Mouse (Mus musculus) left cerebral cortex, adult 2 months (tissue): ENCODE measurements around the gene Vipr1. TPM values are rescaled to one million over a fixed set of nuclear protein-coding genes. Genes with fewer than 3 reads are reported as not detected.
A peak's percentile ranks its signal among the peaks of the same experiment; 100 is the strongest.

Source experiments
- DNase-seq, 2 experiments: peaks; one replicate each; pipeline ENCODE4 v3.0.0; 2021 to 2022; ENCODE audit warnings: low spot score in 2 of 2, mixed read lengths in 1 of 2; ENCODE audit errors: extremely low spot score in 1 of 2
- H3K27ac ChIP-seq: fragments of 200-600 bp; 2 replicates; pipeline ENCODE4 v1.8.1; 2022
- H3K4me3 ChIP-seq: fragments of 200-600 bp; 2 replicates; pipeline ENCODE4 v1.8.1; 2022
- CTCF ChIP-seq: fragments of 200-600 bp; IDR thresholded peaks from 2 replicates; pipeline ENCODE4 v1.8.1; 2022; ENCODE audit warnings: antibody characterized with exemption, mild to moderate bottlenecking, moderate library complexity
- intact Hi-C: fragments of 180-260 bp; cut with DNase I; formaldehyde crosslinking; loops from one replicate; pipeline ENCODE4 v1.15.1; 2025
- total RNA-seq, 2 experiments: library from RNA; stranded (reverse); gene quantifications; 2 replicates each; pipeline ENCODE4 v1.2.3; 2021

Vipr1 gene
- total RNA-seq, 2 experiments from 2014 or later = 27.7 to 28.1 TPM

- TF ChIP-seq CTCF = no peak
- no peak for DNase-seq
- Histone ChIP-seq H3K27ac (peak overlapping the region; percentile 80), H3K4me3 (no peak overlapping the region)
- intact Hi-C loops = no loop called here
These were observed 21.6 kb downstream of the Vipr1 start for GRCm38 (mm10) chr9:121664104-121664503.

- intact Hi-C loops = loop anchor here (1.0 to 5.0 kb wide), 2 partner anchors 24 to 110 kb away; no protein-coding TSS in a partner anchor
- no peak for TF ChIP-seq CTCF
- DNase-seq = peak; percentile 35 to 50
- Histone ChIP-seq H3K27ac (peak overlapping the region; percentile 78), H3K4me3 (no peak overlapping the region)
These were observed 24.6 kb downstream of the Vipr1 start for GRCm38 (mm10) chr9:121666957-121667630.

GRCm38 (mm10) chr9:121667822-121668221, 25.3 kb downstream of the Vipr1 start:
- Histone ChIP-seq H3K4me3 (no peak overlapping the region), H3K27ac (peak overlapping the region; percentile 78)
- no peak for DNase-seq
- no peak; the same call in 1 of the 2 replicates for TF ChIP-seq CTCF
- intact Hi-C loops = loop anchor here (1.0 to 5.0 kb wide), 2 partner anchors 25 to 111 kb away; no protein-coding TSS in a partner anchor

GRCm38 (mm10) chr9:121669348-121669791, 26.9 kb downstream of the Vipr1 start:
- Histone ChIP-seq H3K4me3 (0 out of 2 replicates have a peak overlapping the region, but pooled peaks have one; percentile 2), H3K27ac (no peak overlapping the region)
- peak; percentile 56 for TF ChIP-seq CTCF
- intact Hi-C loops = loop anchor here (5.0 kb wide), 1 partner anchor 112 kb away; no protein-coding TSS in a partner anchor
- peak; percentile 41 to 52 for DNase-seq

GRCm38 (mm10) chr9:121671300-121671699, 28.8 kb downstream of the Vipr1 start:
- TF ChIP-seq CTCF = peak; percentile 73
- no peak overlapping the region for H3K27ac ChIP-seq
- H3K4me3 ChIP-seq = no peak overlapping the region
- DNase-seq = no peak
- intact Hi-C loops = loop anchor here (2.0 to 10.0 kb wide), 2 partner anchors 194 to 426 kb away; no protein-coding TSS in a partner anchor

GRCm38 (mm10) chr9:121672311-121672710, 29.8 kb downstream of the Vipr1 start:
- no peak for TF ChIP-seq CTCF
- DNase-seq = no peak
- intact Hi-C loops = loop anchor here (10.0 kb wide), 1 partner anchor 428 kb away; no protein-coding TSS in a partner anchor
- H3K27ac ChIP-seq = no peak overlapping the region
- no peak overlapping the region for H3K4me3 ChIP-seq

GRCm38 (mm10) chr9:121673716-121674115, 31.2 kb downstream of the Vipr1 start:
- intact Hi-C loops = loop anchor here (10.0 kb wide), 1 partner anchor 429 kb away; no protein-coding TSS in a partner anchor
- Histone ChIP-seq H3K27ac (no peak overlapping the region), H3K4me3 (no peak overlapping the region)
- no peak for DNase-seq
- TF ChIP-seq CTCF = no peak

GRCm38 (mm10) chr9:121675011-121675410, 32.5 kb downstream of the Vipr1 start:
- no peak overlapping the region for H3K27ac ChIP-seq
- TF ChIP-seq CTCF = no peak
- intact Hi-C loops = loop anchor here (10.0 kb wide), 1 partner anchor 430 kb away; no protein-coding TSS in a partner anchor
- no peak overlapping the region for H3K4me3 ChIP-seq
- no peak for DNase-seq

GRCm38 (mm10) chr9:121675556-121675955, 33.0 kb downstream of the Vipr1 start:
- no peak for TF ChIP-seq CTCF
- intact Hi-C loops = loop anchor here (10.0 kb wide), 1 partner anchor 431 kb away; no protein-coding TSS in a partner anchor
- H3K27ac ChIP-seq = no peak overlapping the region
- DNase-seq = no peak
- no peak overlapping the region for H3K4me3 ChIP-seq

GRCm38 (mm10) chr9:121677069-121677468, 34.6 kb downstream of the Vipr1 start:
- Histone ChIP-seq H3K4me3 (no peak overlapping the region), H3K27ac (no peak overlapping the region)
- intact Hi-C loops = loop anchor here (10.0 kb wide), 1 partner anchor 432 kb away; no protein-coding TSS in a partner anchor
- TF ChIP-seq CTCF = no peak
- DNase-seq = no peak

- no peak for TF ChIP-seq CTCF
- Histone ChIP-seq H3K4me3 (no peak overlapping the region), H3K27ac (no peak overlapping the region)
- intact Hi-C loops = loop anchor here (10.0 kb wide), 1 partner anchor 433 kb away; no protein-coding TSS in a partner anchor
- no peak for DNase-seq
These were observed 35.0 kb downstream of the Vipr1 start for GRCm38 (mm10) chr9:121677476-121677875.

- DNase-seq = no peak
- intact Hi-C loops = loop anchor here (2.0 to 10.0 kb wide), 2 partner anchors 201 to 435 kb away; no protein-coding TSS in a partner anchor
These were observed 37.0 kb downstream of the Vipr1 start for GRCm38 (mm10) chr9:121679549-121679948.

More at GRCm38 (mm10) chr9:121679549-121679948, 37.0 kb downstream of the Vipr1 start:
- peak; percentile 75 for TF ChIP-seq CTCF
- H3K27ac ChIP-seq = no peak overlapping the region
- no peak overlapping the region for H3K4me3 ChIP-seq
